Mouse (Mus musculus): ENCODE data around the gene Cobl.

Gene Cobl

GRCm38 (mm10) chr11:12464181-12465162 is at the start of gene Cobl:
TSS of gene Cobl (minus strand) at chr11:12464960.
- DNase-seq (ENCODE audit: low spot score) = peak; percentile 65

DNA sequence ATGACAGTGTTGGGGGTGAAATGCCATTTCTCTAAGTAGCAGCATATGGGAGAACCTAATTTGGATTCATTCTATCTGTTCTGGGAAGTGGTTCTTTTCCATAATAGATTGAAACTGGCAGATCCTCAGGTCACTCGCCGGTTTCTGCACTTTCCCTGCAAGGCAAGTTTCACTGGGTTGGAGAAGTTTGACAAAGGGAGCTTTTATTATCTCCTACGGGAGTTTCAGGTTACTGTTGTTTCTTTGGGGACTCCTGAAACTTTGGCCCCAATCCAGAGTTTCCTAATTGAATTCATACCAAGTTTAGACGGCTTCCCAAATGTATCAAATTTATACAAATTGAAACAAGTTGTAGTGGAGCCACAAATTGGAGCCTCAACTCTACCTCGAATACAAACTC is 49.0 kb upstream of the Cobl start:
- no peak for DNase-seq (ENCODE audit: low spot score)

GRCm38 (mm10) chr11:12506371-12506890 is 41.7 kb upstream of the Cobl start:
- no peak for DNase-seq (ENCODE audit: low spot score)

- DNase-seq (ENCODE audit: low spot score) = no peak
Measured at GRCm38 (mm10) chr11:12503756-12504155, 39.0 kb upstream of the Cobl start.

- DNase-seq (ENCODE audit: low spot score) = no peak
Measured at GRCm38 (mm10) chr11:12501721-12502120, 37.0 kb upstream of the Cobl start.

DNA sequence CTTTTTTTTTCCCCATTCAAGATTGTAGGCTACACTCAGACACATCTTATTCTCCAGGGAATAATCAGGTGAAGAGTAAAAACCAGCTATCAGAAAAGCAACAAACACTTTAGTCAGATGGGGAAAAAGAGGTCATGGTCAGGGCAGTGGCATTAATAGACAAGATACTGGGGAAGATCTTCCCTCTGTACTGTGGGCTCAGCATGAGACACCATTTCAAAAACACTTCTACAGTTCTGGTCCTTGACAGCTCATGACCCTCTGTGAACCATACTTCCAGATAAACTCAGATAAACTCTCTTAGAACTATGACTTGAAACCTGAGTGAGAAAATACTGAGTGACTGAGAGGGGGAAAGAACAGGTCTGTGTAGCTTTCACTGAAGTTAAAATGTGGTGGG is 29.0 kb upstream of the Cobl start:
- no peak for DNase-seq (ENCODE audit: low spot score)

- DNase-seq (ENCODE audit: low spot score) = no peak
Measured at GRCm38 (mm10) chr11:12479856-12480403, 15.2 kb upstream of the Cobl start.

DNA sequence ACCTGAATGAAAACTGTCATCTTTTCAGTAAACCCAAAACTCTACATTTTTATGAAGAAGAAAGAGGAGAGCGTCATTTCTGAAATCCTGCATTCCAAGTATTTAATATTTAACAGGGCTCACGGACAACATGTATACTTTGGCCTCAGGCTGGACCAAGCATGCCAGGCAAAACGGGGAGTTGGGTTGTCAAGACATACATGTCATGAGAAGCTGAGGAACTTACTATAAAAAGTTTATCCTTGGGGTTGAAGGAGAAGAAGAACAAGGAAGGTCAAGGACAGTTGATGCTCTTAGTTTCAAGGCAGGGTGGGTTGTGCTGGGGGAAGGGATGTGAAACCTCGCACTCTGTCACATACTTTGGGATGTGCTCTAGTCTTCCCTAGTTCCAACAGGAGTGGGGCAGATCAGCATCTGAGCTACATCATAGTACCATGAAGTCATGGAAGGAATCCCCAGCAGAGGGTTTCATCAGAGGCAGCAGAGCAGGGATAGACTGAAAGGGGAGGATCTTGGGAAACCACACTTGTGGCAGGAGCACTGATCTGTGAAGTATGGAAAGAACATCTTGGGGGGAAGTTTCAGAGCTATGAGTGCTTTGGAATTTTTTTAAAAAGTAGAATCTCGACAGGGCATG is 9.7 kb upstream of the Cobl start:
- no peak for DNase-seq (ENCODE audit: low spot score)

- DNase-seq (ENCODE audit: low spot score) = no peak
Measured at GRCm38 (mm10) chr11:12473625-12474298, 9.0 kb upstream of the Cobl start.

GRCm38 (mm10) chr11:12469638-12470037 is 4.9 kb upstream of the Cobl start:
- no peak for DNase-seq (ENCODE audit: low spot score)

- no peak for DNase-seq (ENCODE audit: low spot score)
Measured at GRCm38 (mm10) chr11:12468661-12469060, 3.9 kb upstream of the Cobl start.

GRCm38 (mm10) chr11:12467836-12468235 is 3.1 kb upstream of the Cobl start:
- no peak for DNase-seq (ENCODE audit: low spot score)

DNA sequence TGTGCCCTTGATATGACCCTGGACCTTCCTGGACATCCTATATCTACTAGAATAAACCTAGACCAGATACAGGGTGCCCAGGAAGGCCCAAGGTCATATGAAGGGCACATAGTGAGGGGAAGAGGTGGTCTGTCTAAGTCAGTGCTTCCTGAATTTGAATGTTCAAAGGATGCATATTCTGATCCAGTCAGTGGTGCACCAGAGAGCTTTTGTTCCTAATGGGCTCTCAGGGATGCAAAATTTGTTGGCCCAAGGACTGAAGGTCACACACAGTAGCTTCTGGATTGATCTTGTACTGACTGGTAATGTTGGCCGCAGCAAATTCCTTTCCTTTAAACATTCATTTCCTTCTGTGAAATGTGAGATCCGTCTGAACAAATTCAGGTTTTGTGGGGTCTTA is 2.5 kb upstream of the Cobl start:
- DNase-seq (ENCODE audit: low spot score) = no peak

DNA sequence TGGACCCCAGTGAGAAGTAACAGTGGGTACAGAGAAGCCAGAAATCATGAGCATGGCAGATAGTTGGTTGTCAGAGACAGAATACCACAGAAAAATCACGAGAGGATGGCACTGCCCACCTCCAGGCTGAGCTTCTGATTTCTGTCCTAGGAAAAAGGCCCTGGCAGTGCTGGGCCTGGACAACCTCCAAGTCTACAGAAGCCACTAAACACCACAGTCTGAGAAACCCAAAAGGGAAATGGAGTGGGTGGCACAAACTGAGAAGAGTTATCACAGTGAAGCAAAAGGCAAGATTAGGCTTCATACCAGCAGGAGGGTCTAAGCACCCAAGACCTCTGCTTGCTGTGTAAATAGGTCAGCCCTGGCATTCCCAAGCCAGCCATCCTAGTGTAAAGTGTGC is 1.8 kb upstream of the Cobl start:
- no peak for DNase-seq (ENCODE audit: low spot score)

- DNase-seq (ENCODE audit: low spot score) = no peak
Measured at GRCm38 (mm10) chr11:12465229-12465628, 469 bp upstream of the Cobl start.

- no peak for DNase-seq (ENCODE audit: low spot score)
Measured at GRCm38 (mm10) chr11:12463615-12464170, 1.1 kb downstream of the Cobl start.

DNA sequence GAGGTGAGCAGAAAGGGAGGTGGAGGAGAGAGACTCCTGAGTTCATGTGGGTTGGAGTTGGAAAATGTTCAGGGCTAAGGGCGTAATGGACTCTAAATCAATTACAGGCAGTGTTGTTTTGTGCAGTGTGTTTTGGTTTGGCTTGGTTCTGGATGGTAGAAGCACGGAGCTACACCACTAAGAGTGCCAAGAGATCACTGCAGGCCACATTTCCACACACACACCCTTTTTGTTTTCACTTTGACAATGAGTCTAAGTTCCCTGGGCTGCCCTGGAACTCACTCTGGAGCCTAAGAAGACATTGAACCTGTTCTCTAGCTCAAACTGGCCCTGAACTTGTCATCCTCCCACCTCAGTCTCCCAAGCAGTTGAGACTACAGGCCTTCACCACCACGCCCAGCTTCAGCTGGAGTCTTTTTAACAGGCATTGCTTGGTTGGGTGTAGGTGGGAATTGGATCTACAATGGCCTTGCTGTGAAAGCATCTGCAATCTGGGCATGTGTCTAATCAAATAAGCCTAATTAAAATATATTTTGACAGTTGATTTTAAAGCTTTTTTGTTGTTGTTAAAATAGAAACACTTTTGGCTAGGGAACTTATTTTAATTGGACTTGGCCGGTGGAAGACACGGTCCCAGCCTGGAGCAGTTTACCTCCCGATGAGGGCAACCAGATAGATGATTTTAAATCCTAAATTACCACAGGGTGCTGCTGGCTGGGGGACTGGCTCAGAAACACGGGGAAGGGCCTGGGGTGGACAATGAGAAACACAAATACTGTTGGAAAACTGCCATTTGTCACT is 4.8 kb downstream of the Cobl start:
- peak; percentile 43 for DNase-seq (ENCODE audit: low spot score)

- no peak for DNase-seq (ENCODE audit: low spot score)
Measured at GRCm38 (mm10) chr11:12458814-12459213, 5.9 kb downstream of the Cobl start.

DNA sequence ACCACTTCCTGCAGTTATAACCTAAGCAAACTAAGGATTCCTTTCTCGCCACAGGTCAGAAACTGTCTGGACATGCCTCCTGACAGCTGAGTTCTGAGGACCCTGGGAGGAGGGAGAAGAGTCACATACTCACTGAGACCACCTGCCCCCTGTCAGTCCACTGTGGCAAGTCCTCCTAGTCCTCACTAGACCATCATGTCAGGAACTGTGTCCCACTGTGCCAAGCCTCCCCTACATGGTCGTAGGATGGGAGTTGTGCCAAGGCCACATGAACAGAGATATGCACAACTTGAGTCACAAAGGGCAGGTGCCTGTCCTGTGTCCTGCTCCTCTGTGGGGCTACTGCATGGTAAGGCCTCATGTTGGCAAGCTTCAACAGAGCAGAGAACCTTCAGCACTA is 6.4 kb downstream of the Cobl start:
- no peak for DNase-seq (ENCODE audit: low spot score)

- DNase-seq (ENCODE audit: low spot score) = no peak
Measured at GRCm38 (mm10) chr11:12448101-12448500, 16.7 kb downstream of the Cobl start.

GRCm38 (mm10) chr11:12445222-12445621 is 19.5 kb downstream of the Cobl start:
- no peak for DNase-seq (ENCODE audit: low spot score)

All from retina, embryonic 14.5 days (tissue).